Mouse (Mus musculus): ENCODE results near the gene Ankrd11. TPM values are rescaled to one million over a fixed set of nuclear protein-coding genes. Genes with fewer than 3 reads are reported as not detected.
A peak's percentile ranks its signal among the peaks of the same experiment; 100 is the strongest.

Ankrd11 gene
- polyA plus RNA-seq, 1 experiment from 2014 or later: 21.2 TPM

DNA sequence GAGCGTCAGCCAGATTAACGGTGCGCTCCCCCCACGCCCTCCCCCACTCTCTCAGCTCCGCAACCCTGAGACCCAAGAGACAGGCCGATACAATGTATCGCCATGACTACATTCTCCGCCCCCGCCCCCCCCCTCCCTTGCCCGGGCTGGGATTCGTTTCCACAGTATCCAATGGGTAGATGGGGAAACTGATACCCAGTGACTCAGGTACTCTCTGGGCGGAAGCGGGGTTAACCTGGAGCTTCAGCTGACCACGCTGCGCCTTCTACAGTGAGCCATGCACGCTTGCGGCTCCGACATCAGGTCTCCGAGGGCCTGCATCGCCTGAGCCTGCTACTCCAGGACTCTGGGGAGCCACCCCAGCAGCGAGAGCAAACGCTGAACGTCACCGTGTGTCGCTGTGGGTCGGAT, 177.4 kb downstream of the Ankrd11 start:
- DNase-seq (no peak), ATAC-seq (0 out of 2 replicates have a peak, but pooled peaks have one; percentile 15)
- 0 out of 2 replicates have a peak, but pooled peaks cover 6% of the 10 kb centered on the region for H3K27me3 ChIP-seq (ENCODE audit: insufficient read depth, low read length)
- peaks cover 2% of the 10 kb centered on the region for H3K4me1 ChIP-seq (ENCODE audit: insufficient read depth)
- no peaks in the 10 kb centered on the region for H3K9me3 ChIP-seq (ENCODE audit: low read length)
- TF ChIP-seq EP300 (IDR thresholded peaks at IDR 0.05; ENCODE audit: low read depth) (no peak), CTCF (IDR thresholded peaks at IDR 0.05; ENCODE audit: low read depth) (no peak)
- no peaks in the 10 kb centered on the region for H3K36me3 ChIP-seq (replicated peaks; ENCODE audit: insufficient read depth, low read length)
- H3K9ac ChIP-seq (replicated peaks): no peak overlapping the region
- 57% methylated on average over 26 of the region's 26 CpGs for WGBS (ENCODE audit: insufficient replicate concordance)
- no peak overlapping the region for H3K4me3 ChIP-seq (ENCODE audit: low read depth, low read length)
- H3K4me2 ChIP-seq (ENCODE audit: low read depth, low read length): peak overlapping the region; percentile 36
- no peak overlapping the region for H3K27ac ChIP-seq (ENCODE audit: low read depth)

- ATAC-seq: no peak
- no peak for DNase-seq
- no peak overlapping the region for H3K4me3 ChIP-seq (ENCODE audit: low read depth, low read length)
- no peak overlapping the region for H3K9ac ChIP-seq (replicated peaks)
- H3K27ac ChIP-seq (ENCODE audit: low read depth): no peak overlapping the region
- no peaks in the 10 kb centered on the region for H3K9me3 ChIP-seq (ENCODE audit: low read length)
- no peak for TF ChIP-seq EP300 (IDR thresholded peaks at IDR 0.05; ENCODE audit: low read depth)
- no peak for TF ChIP-seq CTCF (IDR thresholded peaks at IDR 0.05; ENCODE audit: low read depth)
- no peaks in the 10 kb centered on the region for H3K36me3 ChIP-seq (replicated peaks; ENCODE audit: insufficient read depth, low read length)
- no peak overlapping the region for H3K4me2 ChIP-seq (ENCODE audit: low read depth, low read length)
- WGBS (ENCODE audit: insufficient replicate concordance): 57% methylated on average over 13 of the region's 13 CpGs
- no peaks in the 10 kb centered on the region for H3K4me1 ChIP-seq (ENCODE audit: insufficient read depth)
- 0 out of 2 replicates have a peak, but pooled peaks cover 3% of the 10 kb centered on the region for H3K27me3 ChIP-seq (ENCODE audit: insufficient read depth, low read length)
Measured at GRCm38 (mm10) chr8:122859843-122860242, 182.2 kb downstream of the Ankrd11 start.

GRCm38 (mm10) chr8:122856288-122856687, 185.8 kb downstream of the Ankrd11 start:
- no peak for DNase-seq
- no peak for ATAC-seq
- WGBS (ENCODE audit: insufficient replicate concordance): 76% methylated on average over 8 of the region's 8 CpGs

GRCm38 (mm10) chr8:122855123-122855522, 187.0 kb downstream of the Ankrd11 start:
- Histone ChIP-seq H3K36me3 (replicated peaks; ENCODE audit: insufficient read depth, low read length) (no peaks in the 10 kb centered on the region), H3K4me3 (ENCODE audit: low read depth, low read length) (no peak overlapping the region)
- 73% methylated on average over 4 of the region's 4 CpGs for WGBS (ENCODE audit: insufficient replicate concordance)

More at GRCm38 (mm10) chr8:122856288-122856687, 185.8 kb downstream of the Ankrd11 start:
- Histone ChIP-seq H3K27me3 (ENCODE audit: insufficient read depth, low read length) (no peaks in the 10 kb centered on the region), H3K9ac (replicated peaks) (no peak overlapping the region), H3K9me3 (ENCODE audit: low read length) (no peaks in the 10 kb centered on the region), H3K27ac (ENCODE audit: low read depth) (no peak overlapping the region), H3K4me2 (ENCODE audit: low read depth, low read length) (no peak overlapping the region), H3K4me3 (ENCODE audit: low read depth, low read length) (no peak overlapping the region), H3K4me1 (ENCODE audit: insufficient read depth) (no peaks in the 10 kb centered on the region), H3K36me3 (replicated peaks; ENCODE audit: insufficient read depth, low read length) (no peaks in the 10 kb centered on the region)
- no peak for TF ChIP-seq EP300 (IDR thresholded peaks at IDR 0.05; ENCODE audit: low read depth)

DNA sequence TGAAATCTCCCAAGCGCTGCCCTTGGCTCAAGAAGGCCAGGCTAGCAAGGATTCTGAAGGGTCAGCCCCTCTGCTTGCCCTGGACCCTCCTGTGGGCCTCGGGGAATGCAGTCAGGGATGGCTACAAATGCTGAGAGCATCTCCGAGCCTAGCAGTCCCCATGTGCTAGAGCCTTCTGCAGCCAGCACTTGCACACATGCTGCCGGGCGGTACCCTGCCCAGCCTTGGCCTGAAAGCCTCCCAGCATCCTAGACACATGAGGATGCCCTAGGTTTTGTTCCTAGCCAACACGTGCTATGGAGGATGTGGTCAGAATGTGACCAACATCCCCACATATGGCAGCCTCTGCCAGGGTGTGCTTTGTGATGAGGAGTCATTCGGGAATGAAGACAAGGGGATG, 187.7 kb downstream of the Ankrd11 start:
- Histone ChIP-seq H3K4me1 (ENCODE audit: insufficient read depth) (no peaks in the 10 kb centered on the region), H3K9ac (replicated peaks) (no peak overlapping the region), H3K9me3 (ENCODE audit: low read length) (no peaks in the 10 kb centered on the region), H3K4me3 (ENCODE audit: low read depth, low read length) (no peak overlapping the region), H3K27ac (ENCODE audit: low read depth) (no peak overlapping the region), H3K4me2 (ENCODE audit: low read depth, low read length) (no peak overlapping the region), H3K27me3 (ENCODE audit: insufficient read depth, low read length) (no peaks in the 10 kb centered on the region), H3K36me3 (replicated peaks; ENCODE audit: insufficient read depth, low read length) (no peaks in the 10 kb centered on the region)
- ATAC-seq (no peak), DNase-seq (no peak)
- 60% methylated on average over 7 of the region's 7 CpGs for WGBS (ENCODE audit: insufficient replicate concordance)
- TF ChIP-seq EP300 (IDR thresholded peaks at IDR 0.05; ENCODE audit: low read depth) (no peak), CTCF (IDR thresholded peaks at IDR 0.05; ENCODE audit: low read depth) (no peak)

More at GRCm38 (mm10) chr8:122855123-122855522, 187.0 kb downstream of the Ankrd11 start:
- DNase-seq (no peak), ATAC-seq (no peak)
- Histone ChIP-seq H3K4me1 (ENCODE audit: insufficient read depth) (no peaks in the 10 kb centered on the region), H3K9ac (replicated peaks) (no peak overlapping the region), H3K4me2 (ENCODE audit: low read depth, low read length) (no peak overlapping the region), H3K27me3 (ENCODE audit: insufficient read depth, low read length) (no peaks in the 10 kb centered on the region), H3K9me3 (ENCODE audit: low read length) (no peaks in the 10 kb centered on the region), H3K27ac (ENCODE audit: low read depth) (no peak overlapping the region)
- TF ChIP-seq EP300 (IDR thresholded peaks at IDR 0.05; ENCODE audit: low read depth) (no peak), CTCF (IDR thresholded peaks at IDR 0.05; ENCODE audit: low read depth) (no peak)

DNA sequence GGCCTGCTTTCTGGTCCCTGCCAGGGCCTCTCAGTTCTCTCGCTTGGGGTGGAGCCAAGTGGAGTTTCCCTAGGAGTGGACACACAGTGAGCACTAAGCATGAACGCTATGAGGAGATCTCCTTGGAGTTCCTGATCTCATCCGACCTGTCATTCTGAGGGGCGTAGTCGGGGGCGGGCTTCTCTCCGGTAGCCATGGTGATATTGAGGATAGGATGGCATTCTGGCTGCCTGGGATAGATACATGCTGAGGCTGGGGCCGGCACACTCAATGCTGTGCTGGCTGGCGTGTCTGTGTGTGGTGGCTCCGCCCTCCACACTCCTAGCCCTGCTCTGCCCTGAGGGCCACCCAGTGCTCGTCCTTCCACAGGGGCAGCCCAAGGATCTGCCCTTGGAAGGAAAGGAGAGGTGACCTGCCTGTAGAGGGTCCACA, 188.7 kb downstream of the Ankrd11 start:
- ATAC-seq: no peak
- Histone ChIP-seq H3K9me3 (ENCODE audit: low read length) (no peaks in the 10 kb centered on the region), H3K4me3 (ENCODE audit: low read depth, low read length) (no peak overlapping the region), H3K27ac (ENCODE audit: low read depth) (no peak overlapping the region), H3K27me3 (ENCODE audit: insufficient read depth, low read length) (no peaks in the 10 kb centered on the region), H3K9ac (replicated peaks) (no peak overlapping the region), H3K36me3 (replicated peaks; ENCODE audit: insufficient read depth, low read length) (no peaks in the 10 kb centered on the region), H3K4me2 (ENCODE audit: low read depth, low read length) (no peak overlapping the region), H3K4me1 (ENCODE audit: insufficient read depth) (peaks cover under 1% of the 10 kb centered on the region; the same call in 1 of the 2 replicates)
- no peak for DNase-seq
- no peak for TF ChIP-seq EP300 (IDR thresholded peaks at IDR 0.05; ENCODE audit: low read depth)
- WGBS (ENCODE audit: insufficient replicate concordance): 46% methylated on average over 11 of the region's 11 CpGs

DNA sequence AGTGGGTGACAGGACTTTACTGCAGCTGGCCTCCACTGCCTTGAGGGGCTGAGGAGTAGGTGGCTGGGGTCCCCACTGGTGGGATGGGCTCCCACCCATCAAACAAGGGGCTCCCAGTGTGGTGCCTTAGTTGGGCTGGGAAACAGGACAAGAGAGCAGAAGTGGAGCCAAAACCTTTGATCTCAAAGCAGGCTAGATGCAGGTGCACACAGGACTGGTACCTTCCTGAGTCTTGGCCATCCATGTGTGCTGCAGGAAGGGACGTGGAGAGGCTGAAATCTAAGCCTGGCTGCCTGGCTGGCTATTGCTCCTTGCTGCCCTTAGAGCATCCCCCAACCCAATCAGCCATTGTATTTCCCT, 189.6 kb downstream of the Ankrd11 start:
- TF ChIP-seq CTCF (IDR thresholded peaks at IDR 0.05; ENCODE audit: low read depth) (no peak), EP300 (IDR thresholded peaks at IDR 0.05; ENCODE audit: low read depth) (no peak)
- WGBS (ENCODE audit: insufficient replicate concordance): 50% methylated on average over 1 of the region's 1 CpGs

More for the DNA sequence above, 189.6 kb downstream of the Ankrd11 start:
- Histone ChIP-seq H3K27ac (ENCODE audit: low read depth) (no peak overlapping the region), H3K36me3 (replicated peaks; ENCODE audit: insufficient read depth, low read length) (no peaks in the 10 kb centered on the region), H3K4me1 (ENCODE audit: insufficient read depth) (peaks cover 2% of the 10 kb centered on the region; the same call in 1 of the 2 replicates), H3K9me3 (ENCODE audit: low read length) (no peaks in the 10 kb centered on the region), H3K4me2 (ENCODE audit: low read depth, low read length) (no peak overlapping the region), H3K4me3 (ENCODE audit: low read depth, low read length) (no peak overlapping the region), H3K27me3 (ENCODE audit: insufficient read depth, low read length) (no peaks in the 10 kb centered on the region), H3K9ac (replicated peaks) (no peak overlapping the region)
- no peak for DNase-seq
- ATAC-seq: no peak
